Mouse (Mus musculus) limb, embryonic 13.5 days (tissue): ENCODE data around the gene Fgd6. TPM values are rescaled to one million over a fixed set of nuclear protein-coding genes. Genes with fewer than 3 reads are reported as not detected.

Experiments used
- ATAC-seq: fragments of 200-750 bp; cut with Nextera tagmentation; 2 replicates; pipeline ENCODE4 v1.8.0; 2017; ENCODE audit warnings: low read depth, moderate number of reproducible peaks, moderate TSS enrichment; ENCODE audit not compliant: low FRiP score
- H3K27ac ChIP-seq: fragments of 300-500 bp; sonication (generic); 2 replicates; pipeline ENCODE4 v1.5.1; 2015; ENCODE audit warnings: inconsistent platforms, mild to moderate bottlenecking, moderate library complexity
- H3K27me3 ChIP-seq: fragments of 300-500 bp; sonication (generic); 2 replicates; pipeline ENCODE4 v1.6.1; 2015; ENCODE audit warnings: mild to moderate bottlenecking, inconsistent platforms
- H3K36me3 ChIP-seq: fragments of 300-500 bp; sonication (generic); 2 replicates; pipeline ENCODE4 v1.6.1; 2015; ENCODE audit warnings: inconsistent platforms, mild to moderate bottlenecking, moderate library complexity
- H3K4me1 ChIP-seq: fragments of 300-500 bp; sonication (generic); 2 replicates; pipeline ENCODE4 v1.6.1; 2015; ENCODE audit warnings: inconsistent platforms
- H3K4me2 ChIP-seq: fragments of 300-500 bp; sonication (generic); replicated peaks from 2 replicates; pipeline ENCODE4 v1.6.1; 2015; ENCODE audit warnings: inconsistent platforms, mild to moderate bottlenecking, moderate library complexity
- H3K4me3 ChIP-seq: fragments of 300-500 bp; sonication (generic); 2 replicates; pipeline ENCODE4 v1.5.1; 2015; ENCODE audit warnings: moderate library complexity, mild to moderate bottlenecking, inconsistent platforms
- H3K9ac ChIP-seq: fragments of 300-500 bp; sonication (generic); 2 replicates; pipeline ENCODE4 v1.6.1; 2015; ENCODE audit warnings: mild to moderate bottlenecking, inconsistent platforms
- H3K9me3 ChIP-seq: fragments of 300-500 bp; sonication (generic); 2 replicates; pipeline ENCODE4 v1.6.1; 2016; ENCODE audit warnings: inconsistent platforms
- WGBS: fragments of 180-500 bp; shearing (Covaris S2); methylation state at CpG from one replicate; pipeline ENCODE4 v1.1.7; 2015; 5-methylcytosine and 5-hydroxymethylcytosine counted together
- polyA plus RNA-seq: library from polyadenylated mRNA; unstranded; fragments of >200 nt; fragmentation: Nextera tagmentation; extraction: Ambion mirVana; gene quantifications from 2 replicates; pipeline ENCODE4 v1.2.1, GENCODE M21; 2015

Fgd6 gene
- polyA plus RNA-seq, 1 experiment from 2014 or later: 4.0 TPM

- Histone ChIP-seq H3K27ac (no peak overlapping the region), H3K4me1 (peaks cover 13% of the 10 kb centered on the region)
- WGBS: 68% methylated on average over 14 of the region's 14 CpGs
Observed at GRCm38 (mm10) chr10:94076966-94077825, 41.4 kb downstream of the Fgd6 start.

DNA sequence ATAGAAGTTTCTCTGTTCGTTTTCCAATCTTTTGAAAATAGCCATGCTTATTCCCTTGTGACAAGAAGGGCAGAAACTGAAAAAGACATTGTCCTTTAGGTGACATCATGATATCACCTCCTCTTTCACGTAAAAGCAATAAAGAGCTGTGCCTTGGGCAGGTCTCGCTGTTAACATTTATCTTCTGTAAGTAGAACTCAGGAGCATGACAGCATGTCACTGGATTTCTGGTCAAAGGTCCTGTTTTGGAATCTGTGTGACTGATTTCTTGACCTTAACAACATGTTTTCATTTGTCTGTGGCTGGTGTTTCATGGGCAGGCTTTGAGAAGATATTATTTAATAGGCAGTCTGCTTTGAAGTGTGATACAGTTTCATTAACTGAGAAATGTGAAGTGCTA lies 44.9 kb downstream of the Fgd6 start:
- Histone ChIP-seq H3K27me3 (no peaks in the 10 kb centered on the region), H3K9me3 (no peaks in the 10 kb centered on the region), H3K36me3 (no peaks in the 10 kb centered on the region; the same call in 1 of the 2 replicates), H3K4me2 (no peak overlapping the region), H3K27ac (no peak overlapping the region), H3K9ac (no peak overlapping the region), H3K4me1 (peaks cover 7% of the 10 kb centered on the region; the same call in 1 of the 2 replicates), H3K4me3 (no peak overlapping the region)
- no peak for ATAC-seq
- WGBS: 52% methylated on average over 3 of the region's 3 CpGs

More at GRCm38 (mm10) chr10:94076966-94077825, 41.4 kb downstream of the Fgd6 start:
- Histone ChIP-seq H3K4me3 (no peak overlapping the region), H3K9me3 (no peaks in the 10 kb centered on the region), H3K27me3 (no peaks in the 10 kb centered on the region), H3K4me2 (no peak overlapping the region), H3K9ac (no peak overlapping the region), H3K36me3 (peaks cover 9% of the 10 kb centered on the region)
- no peak for ATAC-seq

DNA sequence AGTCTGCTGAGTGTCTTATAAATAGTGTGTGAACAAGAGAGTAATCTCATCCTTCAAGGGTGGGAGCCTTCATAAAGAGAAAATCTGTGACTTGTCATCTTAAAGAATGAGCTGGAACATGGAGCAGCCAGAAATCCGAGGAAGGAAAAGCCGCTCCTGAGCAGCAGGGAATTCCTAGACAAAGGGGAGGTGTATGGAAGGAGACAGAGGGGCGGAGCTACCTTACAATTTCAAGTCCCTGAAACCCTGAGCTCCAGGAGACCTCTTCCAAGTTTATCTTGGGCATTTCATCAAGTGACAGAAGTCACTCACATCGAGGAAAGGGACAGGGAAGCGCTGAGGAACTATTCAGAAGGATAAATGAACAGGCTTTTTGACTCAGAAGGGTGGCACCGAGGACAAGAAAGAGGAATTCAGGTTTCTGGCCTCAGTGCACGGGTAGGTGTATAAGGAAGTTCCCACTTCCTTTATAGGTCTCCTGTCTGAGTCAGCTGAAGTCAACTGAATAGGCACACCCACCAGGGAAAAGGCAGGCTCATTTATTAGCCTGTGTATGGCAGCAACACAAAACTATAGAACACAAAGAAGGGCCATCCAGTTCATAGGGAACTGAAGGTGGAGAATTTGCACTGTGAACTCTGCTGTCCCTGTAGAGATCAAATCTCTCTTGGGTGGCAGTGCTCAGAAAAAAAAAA lies 46.4 kb downstream of the Fgd6 start:
- ATAC-seq: no peak
- 48% methylated on average over 7 of the region's 7 CpGs for WGBS
- H3K9me3 ChIP-seq: no peaks in the 10 kb centered on the region
- H3K4me3 ChIP-seq: no peak overlapping the region
- no peaks in the 10 kb centered on the region for H3K27me3 ChIP-seq
- no peak overlapping the region for H3K27ac ChIP-seq
- no peaks in the 10 kb centered on the region for H3K36me3 ChIP-seq
- H3K4me1 ChIP-seq: peaks cover 7% of the 10 kb centered on the region; the same call in 1 of the 2 replicates
- no peak overlapping the region for H3K4me2 ChIP-seq
- H3K9ac ChIP-seq: no peak overlapping the region

DNA sequence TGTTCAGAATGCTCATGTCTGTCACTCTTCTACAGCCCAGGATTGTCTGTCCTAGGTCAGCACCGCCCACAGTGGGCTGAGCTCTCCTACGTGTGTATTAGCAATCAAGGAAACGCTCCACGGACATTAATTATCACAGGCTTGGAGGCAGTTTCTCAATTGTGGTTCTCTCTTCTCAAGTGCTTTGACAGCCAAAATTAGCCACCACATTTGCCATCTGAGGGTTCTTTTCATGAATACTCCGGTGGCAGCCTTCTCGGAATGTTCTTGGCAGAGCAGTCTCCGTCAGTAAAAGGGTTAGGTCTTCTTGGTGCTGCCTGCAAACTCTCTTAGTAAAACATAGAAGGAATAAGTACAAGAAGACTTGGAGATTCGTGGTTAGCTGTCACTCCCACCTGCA lies 50.5 kb downstream of the Fgd6 start:
- ATAC-seq: no peak
- Histone ChIP-seq H3K4me2 (no peak overlapping the region), H3K4me3 (no peak overlapping the region), H3K27ac (no peak overlapping the region), H3K9me3 (0 out of 2 replicates have a peak, but pooled peaks cover under 1% of the 10 kb centered on the region), H3K9ac (no peak overlapping the region), H3K36me3 (peaks cover 10% of the 10 kb centered on the region), H3K27me3 (no peaks in the 10 kb centered on the region), H3K4me1 (peaks cover 7% of the 10 kb centered on the region; the same call in 1 of the 2 replicates)
- WGBS: 78% methylated on average over 8 of the region's 8 CpGs

GRCm38 (mm10) chr10:94087367-94088077 lies 51.7 kb downstream of the Fgd6 start:
- Histone ChIP-seq H3K9ac (no peak overlapping the region), H3K4me1 (peaks cover 2% of the 10 kb centered on the region; the same call in 1 of the 2 replicates), H3K27me3 (no peaks in the 10 kb centered on the region), H3K9me3 (peaks cover 7% of the 10 kb centered on the region; the same call in 1 of the 2 replicates), H3K36me3 (peaks cover 20% of the 10 kb centered on the region), H3K27ac (no peak overlapping the region), H3K4me2 (no peak overlapping the region), H3K4me3 (no peak overlapping the region)
- 83% methylated on average over 8 of the region's 11 CpGs for WGBS
- no peak for ATAC-seq

DNA sequence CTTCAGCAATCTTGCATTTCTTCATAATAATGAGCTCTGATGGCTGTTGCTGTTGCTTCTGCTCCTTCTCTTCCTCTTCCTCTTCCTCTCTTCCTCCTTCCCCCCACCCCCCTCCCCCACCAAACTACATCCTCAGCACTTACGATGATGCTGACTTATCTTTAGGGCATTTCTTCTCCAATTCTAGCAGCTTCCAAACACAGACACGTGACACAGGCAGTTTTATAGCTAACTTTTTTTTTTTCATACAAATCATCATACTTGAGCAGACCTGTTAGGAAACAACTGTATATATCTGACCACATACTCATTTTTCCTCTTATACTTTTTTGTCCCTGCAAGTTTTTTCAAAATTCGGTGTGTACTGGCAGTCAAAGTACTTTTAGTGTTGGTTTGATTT lies 54.2 kb downstream of the Fgd6 start:
- Histone ChIP-seq H3K9ac (no peak overlapping the region), H3K4me3 (no peak overlapping the region), H3K4me1 (no peaks in the 10 kb centered on the region), H3K36me3 (peaks cover 21% of the 10 kb centered on the region), H3K9me3 (peaks cover 7% of the 10 kb centered on the region; the same call in 1 of the 2 replicates), H3K4me2 (no peak overlapping the region), H3K27me3 (no peaks in the 10 kb centered on the region), H3K27ac (no peak overlapping the region)
- 92% methylated on average over 3 of the region's 3 CpGs for WGBS
- no peak for ATAC-seq

- peaks cover 5% of the 10 kb centered on the region for H3K4me1 ChIP-seq
- WGBS: 67% methylated on average over 5 of the region's 5 CpGs
- no peak overlapping the region for H3K27ac ChIP-seq
- no peak overlapping the region for H3K4me3 ChIP-seq
- H3K9ac ChIP-seq: no peak overlapping the region
- H3K9me3 ChIP-seq: peaks cover 7% of the 10 kb centered on the region; the same call in 1 of the 2 replicates
- ATAC-seq: no peak
- H3K4me2 ChIP-seq: no peak overlapping the region
- H3K36me3 ChIP-seq: peaks cover 21% of the 10 kb centered on the region
- H3K27me3 ChIP-seq: no peaks in the 10 kb centered on the region
Observed at GRCm38 (mm10) chr10:94093534-94093933, 57.7 kb downstream of the Fgd6 start.

DNA sequence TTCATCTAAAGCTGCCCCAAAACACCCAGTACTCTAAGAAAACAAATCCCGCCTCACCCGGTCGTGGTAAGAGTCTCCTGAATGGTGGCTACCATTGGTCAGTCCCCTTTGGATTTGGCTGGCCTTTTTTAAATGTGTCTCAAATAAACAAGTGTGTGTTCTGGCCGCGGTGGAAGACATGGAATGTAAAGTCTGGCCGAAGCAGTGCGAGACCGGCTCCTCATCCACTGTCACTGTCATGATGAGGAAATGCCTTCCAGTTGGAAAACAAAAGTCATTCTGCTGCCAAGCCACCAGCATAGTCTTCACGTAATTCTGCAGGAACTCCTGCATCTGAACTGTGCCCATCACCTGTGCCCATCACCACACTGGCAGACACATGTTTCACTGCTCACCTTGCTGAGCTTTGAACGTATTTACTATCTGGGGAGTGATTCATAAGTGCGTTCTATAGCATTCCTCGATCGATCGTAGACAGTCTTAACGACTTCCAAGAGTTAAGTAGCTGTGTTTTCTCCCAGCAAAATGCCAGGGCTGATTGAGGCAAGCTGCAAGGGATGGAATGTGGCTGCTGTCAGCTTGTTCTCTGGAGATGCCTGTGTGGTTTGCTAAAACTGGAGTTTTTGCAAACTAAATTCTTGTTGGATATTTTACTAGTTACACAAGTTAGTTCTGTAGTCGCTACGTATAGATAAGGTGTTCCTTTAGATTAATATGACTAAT lies 60.1 kb downstream of the Fgd6 start:
- no peak; the same call in 1 of the 2 replicates for ATAC-seq
- WGBS: 72% methylated on average over 17 of the region's 17 CpGs
- Histone ChIP-seq H3K4me1 (peaks cover 5% of the 10 kb centered on the region), H3K4me2 (no peak overlapping the region), H3K27me3 (no peaks in the 10 kb centered on the region), H3K4me3 (no peak overlapping the region), H3K36me3 (peaks cover 20% of the 10 kb centered on the region), H3K9ac (no peak overlapping the region), H3K27ac (no peak overlapping the region), H3K9me3 (peaks cover 7% of the 10 kb centered on the region; the same call in 1 of the 2 replicates)

GRCm38 (mm10) chr10:94097081-94097845 lies 61.5 kb downstream of the Fgd6 start:
- no peak for ATAC-seq
- H3K4me3 ChIP-seq: no peak overlapping the region
- no peaks in the 10 kb centered on the region for H3K27me3 ChIP-seq
- no peak overlapping the region for H3K4me2 ChIP-seq
- H3K4me1 ChIP-seq: peaks cover 5% of the 10 kb centered on the region
- H3K9ac ChIP-seq: no peak overlapping the region
- H3K9me3 ChIP-seq: no peaks in the 10 kb centered on the region
- H3K36me3 ChIP-seq: peaks cover 8% of the 10 kb centered on the region; the same call in 1 of the 2 replicates
- 88% methylated on average over 3 of the region's 3 CpGs for WGBS
- H3K27ac ChIP-seq: no peak overlapping the region

GRCm38 (mm10) chr10:94098100-94098499 lies 62.3 kb downstream of the Fgd6 start:
- Histone ChIP-seq H3K4me2 (no peak overlapping the region), H3K36me3 (peaks cover 10% of the 10 kb centered on the region), H3K9me3 (no peaks in the 10 kb centered on the region), H3K27me3 (no peaks in the 10 kb centered on the region), H3K4me1 (peaks cover 5% of the 10 kb centered on the region), H3K4me3 (no peak overlapping the region), H3K9ac (no peak overlapping the region), H3K27ac (no peak overlapping the region)
- 86% methylated on average over 3 of the region's 3 CpGs for WGBS
- no peak for ATAC-seq

DNA sequence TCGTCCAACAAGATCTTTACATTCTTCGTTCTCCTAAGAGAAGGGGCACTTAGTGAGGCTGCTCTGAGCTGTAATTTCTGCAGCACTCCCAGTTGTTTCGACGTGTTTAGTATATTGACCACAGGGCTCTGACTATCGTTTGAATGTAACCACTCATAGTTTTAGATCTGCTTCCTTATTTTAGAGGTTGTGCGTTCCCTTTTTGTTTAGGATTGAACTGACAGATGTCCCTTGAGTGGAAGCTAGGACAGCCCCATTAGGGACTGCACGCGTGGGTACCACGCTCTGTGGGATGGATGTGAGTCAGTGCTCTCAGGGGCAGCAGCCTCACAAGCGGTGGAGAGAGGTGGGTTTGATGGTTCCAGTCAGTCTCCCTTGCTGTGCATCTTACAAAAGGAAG lies 69.7 kb downstream of the Fgd6 start:
- Histone ChIP-seq H3K4me2 (no peak overlapping the region), H3K9ac (no peak overlapping the region), H3K9me3 (no peaks in the 10 kb centered on the region), H3K36me3 (peaks cover 22% of the 10 kb centered on the region), H3K4me3 (no peak overlapping the region), H3K4me1 (peaks cover 7% of the 10 kb centered on the region), H3K27ac (no peak overlapping the region), H3K27me3 (no peaks in the 10 kb centered on the region)
- WGBS: 91% methylated on average over 10 of the region's 10 CpGs
- ATAC-seq: no peak
